ENCODE assay signal across 8 mouse cellular contexts in the genomic region with DNA sequence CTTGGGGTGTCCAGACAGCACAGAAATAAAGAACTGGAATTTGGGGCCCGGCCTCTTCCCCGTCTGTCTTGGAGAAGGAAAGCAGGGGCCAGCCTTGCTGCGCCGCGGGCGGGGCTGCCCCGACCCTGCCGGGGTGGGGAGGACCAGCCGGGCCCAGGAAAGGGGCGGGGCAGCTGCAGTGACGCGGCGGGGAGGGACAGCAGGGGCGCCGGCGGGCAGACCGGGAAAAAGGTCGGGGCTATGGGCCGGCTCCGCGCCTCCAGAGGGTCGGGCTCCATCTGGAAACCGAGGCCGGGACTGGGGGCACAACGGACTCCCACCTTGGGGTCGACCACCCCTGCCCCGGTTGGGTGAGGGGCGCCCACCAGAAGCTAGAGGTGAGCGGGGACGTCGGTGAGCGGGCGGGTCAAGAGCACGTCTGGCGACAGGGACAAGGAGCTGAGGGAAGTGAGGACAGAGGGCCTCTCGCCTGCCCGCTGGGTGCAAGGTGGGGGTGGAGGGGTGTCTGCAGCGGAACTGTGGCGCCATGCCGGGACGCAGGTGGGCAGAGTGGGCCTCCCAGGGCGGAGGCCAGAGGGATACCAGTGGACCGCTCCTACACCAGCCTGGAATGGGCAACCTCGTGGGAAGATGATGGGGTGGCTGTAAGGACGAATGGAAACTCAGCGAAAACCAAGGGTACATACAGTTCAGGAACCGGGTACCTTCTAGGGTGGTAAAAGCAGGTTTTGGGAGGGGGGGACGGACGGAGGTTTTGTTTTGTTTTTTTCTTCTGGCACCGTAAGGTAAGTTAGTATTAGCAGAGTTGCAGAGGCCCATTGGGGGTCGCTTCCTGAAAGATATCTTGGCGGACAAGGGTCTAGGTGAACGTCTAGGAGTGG. TPM values are rescaled to one million over a fixed set of nuclear protein-coding genes. Genes with fewer than 3 reads are reported as not detected.
DNase-seq lines count a peak whose midpoint lies in the region; ATAC-seq and TF ChIP-seq lines count a peak whose summit lies in the region.

A gene (plus strand): TSS at position 162 of the 881 bp plus-strand sequence.

- H3K9me3 ChIP-seq in embryonic facial prominence, embryonic 11.5 days (replicated peaks; ENCODE audit: control insufficient read depth, low read length) = no peaks in the 10 kb centered on the region
- no peaks in the 10 kb centered on the region for H3K9me3 ChIP-seq in heart, embryonic 10.5 days
- no peaks in the 10 kb centered on the region for H3K9me3 ChIP-seq in kidney, embryonic 14.5 days (ENCODE audit: control insufficient read depth, low read length)
- H3K9me3 ChIP-seq in liver, embryonic 12.5 days (replicated peaks) = no peaks in the 10 kb centered on the region

- peaks cover 4% of the 10 kb centered on the region; the same call in 1 of the 2 replicates for H3K4me1 ChIP-seq in embryonic facial prominence, embryonic 11.5 days (ENCODE audit: control insufficient read depth, insufficient read depth, low read length)
- peaks cover 54% of the 10 kb centered on the region for H3K4me1 ChIP-seq in heart, embryonic 10.5 days
- peaks cover 27% of the 10 kb centered on the region for H3K4me1 ChIP-seq in kidney, embryonic 14.5 days (ENCODE audit: control insufficient read depth, insufficient read depth, low read length)
- peaks cover 51% of the 10 kb centered on the region for H3K4me1 ChIP-seq in liver, embryonic 12.5 days

- peak in 1 of 2 experiments; percentile 58 for DNase-seq in layer of hippocampus, adult 2 months (ENCODE audit: low spot score in 2 of 2)
- DNase-seq in layer of hippocampus, adult 9-10 months (ENCODE audit: low spot score) = no peak
- peak; percentile 52 for DNase-seq in embryonic facial prominence, embryonic 11.5 days (ENCODE audit: low spot score)
- DNase-seq in heart, embryonic 10.5 days (ENCODE audit: low spot score) = peak; percentile 89
- DNase-seq in natural killer cell, adult 2 months (ENCODE audit: low spot score in 2 of 2) = peak; percentile 62 to 64
- peak; percentile 86 for DNase-seq in testis, postnatal 10 days (ENCODE audit: low spot score)

- H3K9ac ChIP-seq in embryonic facial prominence, embryonic 11.5 days (replicated peaks; ENCODE audit: low read length) = peak within 1 kb of the TSS; percentile 51
- peak within 1 kb of the TSS; percentile 66 for H3K9ac ChIP-seq in kidney, embryonic 14.5 days (ENCODE audit: low read depth, low read length)
- peak within 1 kb of the TSS; percentile 70 for H3K9ac ChIP-seq in liver, embryonic 12.5 days

- ATAC-seq in embryonic facial prominence, embryonic 11.5 days (replicated peaks; ENCODE audit: insufficient number of reproducible peaks, low FRiP score, low TSS enrichment, low read depth) = no peak
- no peak for ATAC-seq in kidney, embryonic 14.5 days (ENCODE audit: low FRiP score, low TSS enrichment)
- no peak for ATAC-seq in liver, embryonic 12.5 days

- H3K27ac ChIP-seq in layer of hippocampus, adult 2 months = peak within 1 kb of the TSS; percentile 82
- no peak within 1 kb of the TSS for H3K27ac ChIP-seq in embryonic facial prominence, embryonic 11.5 days (replicated peaks; ENCODE audit: low read depth, low read length)
- peak within 1 kb of the TSS; percentile 62 for H3K27ac ChIP-seq in heart, embryonic 10.5 days
- H3K27ac ChIP-seq in kidney, embryonic 14.5 days (ENCODE audit: low read depth, low read length) = no peak within 1 kb of the TSS; the same call in 1 of the 2 replicates
- H3K27ac ChIP-seq in liver, embryonic 12.5 days = peak within 1 kb of the TSS; percentile 67

- H3K4me3 ChIP-seq in layer of hippocampus, adult 2 months = peak within 1 kb of the TSS; percentile 61
- peak within 1 kb of the TSS; percentile 42 for H3K4me3 ChIP-seq in embryonic facial prominence, embryonic 11.5 days (ENCODE audit: low read depth, low read length)
- peak within 1 kb of the TSS; percentile 63 for H3K4me3 ChIP-seq in heart, embryonic 10.5 days
- H3K4me3 ChIP-seq in kidney, embryonic 14.5 days (ENCODE audit: low read length) = peak within 1 kb of the TSS; percentile 49
- H3K4me3 ChIP-seq in liver, embryonic 12.5 days = peak within 1 kb of the TSS; percentile 72

- WGBS in embryonic facial prominence, embryonic 11.5 days = 1% methylated on average over 52 of the region's 53 CpGs
- under 1% methylated on average over 51 of the region's 53 CpGs for WGBS in heart, embryonic 10.5 days
- WGBS in kidney, embryonic 14.5 days = under 1% methylated on average over 53 of the region's 53 CpGs
- WGBS in liver, embryonic 12.5 days (ENCODE audit: insufficient replicate concordance) = 2% methylated on average over 50 of the region's 53 CpGs

- no peak for TF ChIP-seq CTCF in layer of hippocampus, adult 2 months (conservative IDR thresholded peaks at IDR 0.05)

- peaks cover 19% of the 10 kb centered on the region for H3K27me3 ChIP-seq in embryonic facial prominence, embryonic 11.5 days (ENCODE audit: control insufficient read depth, insufficient read depth, low read length)
- peaks cover 45% of the 10 kb centered on the region for H3K27me3 ChIP-seq in heart, embryonic 10.5 days (ENCODE audit: insufficient read depth, poor library complexity, severe bottlenecking)
- peaks cover 13% of the 10 kb centered on the region for H3K27me3 ChIP-seq in kidney, embryonic 14.5 days (ENCODE audit: control insufficient read depth, insufficient read depth, low read length)
- peaks cover 50% of the 10 kb centered on the region for H3K27me3 ChIP-seq in liver, embryonic 12.5 days (replicated peaks)

- H3K36me3 ChIP-seq in embryonic facial prominence, embryonic 11.5 days (replicated peaks; ENCODE audit: control insufficient read depth, insufficient read depth, low read depth, low read length) = no peaks in the 10 kb centered on the region
- H3K36me3 ChIP-seq in heart, embryonic 10.5 days = peaks cover 19% of the 10 kb centered on the region
- no peaks in the 10 kb centered on the region for H3K36me3 ChIP-seq in kidney, embryonic 14.5 days (ENCODE audit: control insufficient read depth, insufficient read depth, low read length)
- peaks cover 4% of the 10 kb centered on the region; the same call in 1 of the 2 replicates for H3K36me3 ChIP-seq in liver, embryonic 12.5 days

- peak within 1 kb of the TSS; percentile 94 for H3K4me2 ChIP-seq in embryonic facial prominence, embryonic 11.5 days (ENCODE audit: low read depth, low read length)
- peak within 1 kb of the TSS; percentile 78 for H3K4me2 ChIP-seq in kidney, embryonic 14.5 days (replicated peaks; ENCODE audit: low read depth, low read length)
- peak within 1 kb of the TSS; percentile 93 for H3K4me2 ChIP-seq in liver, embryonic 12.5 days

RNA-seq across cellular contexts. Expression of the gene that starts here (rescaled TPM):
- 100 to 1,000 TPM; 173 to 180 TPM for total RNA-seq in layer of hippocampus, adult 2 months (2021)
- 6.3 and 7.3 TPM in 2 replicates for polyA plus RNA-seq in embryonic facial prominence, embryonic 11.5 days (2014; fragmentation: Nextera tagmentation; extraction: Ambion mirVana)
- 14.3 and 21.2 TPM in 2 replicates for polyA plus RNA-seq in heart, embryonic 10.5 days (2016; fragmentation: Nextera tagmentation; extraction: Ambion mirVana)
- polyA plus RNA-seq in kidney, embryonic 14.5 days (2014; fragmentation: Nextera tagmentation; extraction: Ambion mirVana) = 14.0 and 15.8 TPM in 2 replicates
- polyA plus RNA-seq in liver, embryonic 12.5 days (2016; fragmentation: Nextera tagmentation; extraction: Ambion mirVana) = 4.8 and 5.0 TPM in 2 replicates

Comparison
In these comparisons a context has a peak if more than half of its experiments do, and no peak if none do; other contexts are left out.
1. H3K27ac ChIP-seq: peak in layer of hippocampus, adult 2 months (single experiment), heart, embryonic 10.5 days (single experiment) and liver, embryonic 12.5 days (single experiment); none in embryonic facial prominence, embryonic 11.5 days (single experiment) and kidney, embryonic 14.5 days (single experiment).
2. Peak in every context shown above with its lines, with median percentiles within 50 percentile points of each other: H3K4me3 ChIP-seq, H3K4me2 ChIP-seq and H3K9ac ChIP-seq.